ENCODE assay signal across 14 mouse cellular contexts in the genomic region with DNA sequence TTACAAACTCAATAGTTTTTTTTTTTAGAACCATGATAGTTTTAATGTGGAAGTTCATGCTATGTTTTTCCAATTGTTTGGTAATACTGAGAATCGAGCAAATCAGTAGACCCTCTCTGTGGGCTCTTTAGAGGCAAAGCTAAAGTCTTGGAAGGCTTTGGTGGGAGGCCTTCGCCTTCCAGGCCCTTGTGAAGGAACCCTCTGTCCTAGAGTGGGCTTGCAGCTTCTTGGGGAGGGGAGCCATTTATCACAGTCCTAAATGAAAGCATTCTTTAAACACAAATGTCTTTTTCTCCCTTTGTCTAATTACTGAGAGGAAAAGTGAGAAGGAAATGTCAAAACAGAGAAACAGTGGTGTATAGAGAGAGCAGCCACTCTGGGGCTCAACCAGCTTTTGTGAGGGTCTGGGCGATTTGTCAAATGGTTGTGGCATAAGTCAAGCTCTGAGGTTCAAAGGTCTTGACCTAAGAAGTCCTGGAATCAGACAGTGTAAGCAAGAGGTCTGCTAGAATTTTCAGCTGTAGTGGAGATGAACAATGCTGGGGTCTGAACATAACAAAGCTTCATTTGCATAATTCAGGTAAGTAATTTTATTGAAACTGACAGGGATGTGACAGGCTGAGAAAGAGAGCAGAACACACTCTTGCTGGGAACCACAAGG.
DNase-seq lines count a peak whose midpoint lies in the region; ATAC-seq and TF ChIP-seq lines count a peak whose summit lies in the region.
"Had no signal": no experiment of that assay in that cellular context is flagged by ENCODE, and none has a peak within 500 bp of the region (broad histone marks: within the 10 kb centered on the region; RNA-seq: fewer than 3 reads in every experiment).

No protein-coding gene starts in this region.

- H3K27me3 ChIP-seq in neural tube, embryonic 15.5 days (replicated peaks): no peaks in the 10 kb centered on the region
- H3K27me3 ChIP-seq in hindbrain, embryonic 13.5 days: no peaks in the 10 kb centered on the region
- no peaks in the 10 kb centered on the region for H3K27me3 ChIP-seq in midbrain, embryonic 15.5 days (replicated peaks)
- H3K27me3 ChIP-seq in cerebellum, adult 2 months (ENCODE audit: control insufficient read depth, insufficient read depth, low read length): no peaks in the 10 kb centered on the region
- H3K27me3 ChIP-seq: liver, embryonic 12.5 days had no signal

- H3K4me1 ChIP-seq in neural tube, embryonic 15.5 days: peaks cover 6% of the 10 kb centered on the region; the same call in 1 of the 2 replicates
- H3K4me1 ChIP-seq in hindbrain, embryonic 13.5 days (replicated peaks): peaks cover 17% of the 10 kb centered on the region
- H3K4me1 ChIP-seq in midbrain, embryonic 15.5 days: peaks cover 11% of the 10 kb centered on the region
- no peaks in the 10 kb centered on the region for H3K4me1 ChIP-seq in cerebellum, adult 2 months (ENCODE audit: control insufficient read depth, insufficient read depth, low read length)
- H3K4me1 ChIP-seq: liver, embryonic 12.5 days had no signal

- no peak for ATAC-seq in neural tube, embryonic 15.5 days (ENCODE audit: low FRiP score)
- ATAC-seq in hindbrain, embryonic 13.5 days (ENCODE audit: low FRiP score): peak; percentile 67
- peak; percentile 57; the same call in 1 of the 2 replicates for ATAC-seq in midbrain, embryonic 15.5 days (replicated peaks)
- ATAC-seq: liver, embryonic 12.5 days had no signal

- 8% methylated on average over 3 of the region's 3 CpGs for WGBS in neural tube, embryonic 15.5 days
- 9% methylated on average over 3 of the region's 3 CpGs for WGBS in hindbrain, embryonic 13.5 days
- WGBS in midbrain, embryonic 15.5 days: 18% methylated on average over 3 of the region's 3 CpGs
- WGBS in cerebellum, adult 2 months: 43% methylated on average over 3 of the region's 3 CpGs

- H3K36me3 ChIP-seq in neural tube, embryonic 15.5 days: no peaks in the 10 kb centered on the region
- no peaks in the 10 kb centered on the region for H3K36me3 ChIP-seq in hindbrain, embryonic 13.5 days
- H3K36me3 ChIP-seq in midbrain, embryonic 15.5 days (replicated peaks): no peaks in the 10 kb centered on the region
- H3K36me3 ChIP-seq: liver, embryonic 12.5 days had no signal

- no peak overlapping the region for H3K4me2 ChIP-seq in neural tube, embryonic 15.5 days
- H3K4me2 ChIP-seq in hindbrain, embryonic 13.5 days: no peak overlapping the region
- no peak overlapping the region for H3K4me2 ChIP-seq in midbrain, embryonic 15.5 days
- H3K4me2 ChIP-seq: liver, embryonic 12.5 days had no signal

- H3K27ac ChIP-seq in neural tube, embryonic 15.5 days (replicated peaks): no peak overlapping the region
- peak overlapping the region; percentile 61 for H3K27ac ChIP-seq in hindbrain, embryonic 13.5 days
- H3K27ac ChIP-seq in midbrain, embryonic 15.5 days: no peak overlapping the region
- no peak overlapping the region for H3K27ac ChIP-seq in cerebellum, adult 2 months (ENCODE audit: insufficient read depth, low read length)
- H3K27ac ChIP-seq: liver, embryonic 12.5 days had no signal

- TF ChIP-seq CTCF in cerebellum, adult 2 months (IDR thresholded peaks at IDR 0.05; ENCODE audit: borderline replicate concordance, insufficient read depth, low read depth, low read length): no peak

- H3K9ac ChIP-seq in neural tube, embryonic 15.5 days (replicated peaks): no peak overlapping the region
- H3K9ac ChIP-seq in hindbrain, embryonic 13.5 days: no peak overlapping the region
- no peak overlapping the region for H3K9ac ChIP-seq in midbrain, embryonic 15.5 days
- H3K9ac ChIP-seq: liver, embryonic 12.5 days had no signal

- no peak overlapping the region for H3K4me3 ChIP-seq in neural tube, embryonic 15.5 days (replicated peaks)
- no peak overlapping the region for H3K4me3 ChIP-seq in hindbrain, embryonic 13.5 days
- no peak overlapping the region for H3K4me3 ChIP-seq in midbrain, embryonic 15.5 days
- no peak overlapping the region for H3K4me3 ChIP-seq in cerebellum, adult 2 months (replicated peaks; ENCODE audit: insufficient read depth, low read depth, low read length)
- H3K4me3 ChIP-seq: liver, embryonic 12.5 days had no signal

- TF ChIP-seq POLR2A in cerebellum, adult 2 months (IDR thresholded peaks at IDR 0.05; ENCODE audit: borderline replicate concordance, insufficient read depth, low read length): no peak

- peak; percentile 56 for DNase-seq in neural tube, embryonic 10.5 days (ENCODE audit: extremely low spot score, low spot score)
- no peak for DNase-seq in cerebellum, postnatal 10 days
- DNase-seq in cerebellum, adult 2 months: no peak
- DNase-seq in gastrocnemius, adult 8-10 months (ENCODE audit: low spot score in 2 of 2): no peak
- no peak for DNase-seq in adrenal gland, adult 18-20 months (ENCODE audit: low spot score in 2 of 2)
- DNase-seq: adrenal gland, postnatal 10 days; heart, postnatal 14 days; layer of hippocampus, adult 9-11 months; lung, postnatal 14 days; spleen, adult 18-20 months had no signal

- H3K9me3 ChIP-seq in neural tube, embryonic 15.5 days (replicated peaks): no peaks in the 10 kb centered on the region
- no peaks in the 10 kb centered on the region for H3K9me3 ChIP-seq in hindbrain, embryonic 13.5 days
- no peaks in the 10 kb centered on the region for H3K9me3 ChIP-seq in midbrain, embryonic 15.5 days
- H3K9me3 ChIP-seq: liver, embryonic 12.5 days had no signal
